Mouse (Mus musculus): ENCODE results near the gene Zbtb43.
A peak's percentile ranks its signal among the peaks of the same experiment; 100 is the strongest.

Zbtb43 gene

GRCm38 (mm10) chr2:33452721-33453120 is 15.6 kb downstream of the Zbtb43 start:
- DNase-seq: peak; percentile 13

GRCm38 (mm10) chr2:33452140-33452539 is 16.2 kb downstream of the Zbtb43 start:
- peak; percentile 73 for DNase-seq

GRCm38 (mm10) chr2:33451038-33451978 is 17.1 kb downstream of the Zbtb43 start:
- DNase-seq: peak; percentile 17

- no peak for DNase-seq
Observed at GRCm38 (mm10) chr2:33449119-33449873, 19.1 kb downstream of the Zbtb43 start.

GRCm38 (mm10) chr2:33446796-33447195 is 21.6 kb downstream of the Zbtb43 start:
- no peak for DNase-seq

GRCm38 (mm10) chr2:33445741-33446140 is 22.6 kb downstream of the Zbtb43 start:
- no peak for DNase-seq

DNA sequence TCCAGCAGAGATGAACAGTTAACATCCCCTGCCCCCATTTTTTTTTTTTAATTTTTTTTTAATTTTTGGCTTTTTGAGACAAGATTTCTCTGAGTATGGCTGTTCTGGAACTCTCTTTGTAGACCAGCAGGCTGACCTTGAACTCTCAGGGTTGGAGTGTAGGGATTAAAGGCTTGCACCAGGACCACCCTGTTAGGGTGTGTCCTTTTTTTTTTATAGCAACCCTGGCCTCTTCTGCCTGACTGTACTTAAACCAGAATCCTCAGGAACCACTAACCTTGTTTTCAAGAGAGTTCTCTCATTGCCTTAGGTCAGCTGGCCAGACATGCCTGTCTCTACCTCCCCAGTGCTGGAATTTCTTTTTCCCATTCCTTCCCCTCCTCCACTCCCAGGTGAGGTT is 23.5 kb downstream of the Zbtb43 start:
- no peak for DNase-seq

- DNase-seq: peak; percentile 96
Observed at GRCm38 (mm10) chr2:33444358-33444757, 24.0 kb downstream of the Zbtb43 start.

DNA sequence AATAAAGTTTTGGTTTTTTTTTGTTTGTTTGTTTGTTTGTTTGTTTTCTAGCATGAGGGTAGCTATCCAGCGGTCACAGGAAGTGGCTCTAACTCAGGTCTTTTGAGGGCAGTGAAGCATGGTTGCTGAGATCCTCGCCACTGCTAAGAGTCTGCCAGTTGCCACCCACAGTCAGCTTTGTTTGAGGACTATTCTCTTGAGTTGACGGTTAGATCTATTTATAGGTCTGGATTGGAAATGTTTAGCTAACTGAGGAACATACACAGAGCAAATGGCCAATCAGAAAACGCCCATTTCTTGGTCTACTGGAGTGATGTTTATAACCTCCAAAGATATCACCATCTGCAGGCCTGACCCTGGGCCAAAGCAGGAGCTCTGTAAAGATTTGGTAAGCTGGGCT is 25.7 kb downstream of the Zbtb43 start:
- DNase-seq: no peak

- no peak for DNase-seq
Observed at GRCm38 (mm10) chr2:33440893-33441292, 27.5 kb downstream of the Zbtb43 start.

DNA sequence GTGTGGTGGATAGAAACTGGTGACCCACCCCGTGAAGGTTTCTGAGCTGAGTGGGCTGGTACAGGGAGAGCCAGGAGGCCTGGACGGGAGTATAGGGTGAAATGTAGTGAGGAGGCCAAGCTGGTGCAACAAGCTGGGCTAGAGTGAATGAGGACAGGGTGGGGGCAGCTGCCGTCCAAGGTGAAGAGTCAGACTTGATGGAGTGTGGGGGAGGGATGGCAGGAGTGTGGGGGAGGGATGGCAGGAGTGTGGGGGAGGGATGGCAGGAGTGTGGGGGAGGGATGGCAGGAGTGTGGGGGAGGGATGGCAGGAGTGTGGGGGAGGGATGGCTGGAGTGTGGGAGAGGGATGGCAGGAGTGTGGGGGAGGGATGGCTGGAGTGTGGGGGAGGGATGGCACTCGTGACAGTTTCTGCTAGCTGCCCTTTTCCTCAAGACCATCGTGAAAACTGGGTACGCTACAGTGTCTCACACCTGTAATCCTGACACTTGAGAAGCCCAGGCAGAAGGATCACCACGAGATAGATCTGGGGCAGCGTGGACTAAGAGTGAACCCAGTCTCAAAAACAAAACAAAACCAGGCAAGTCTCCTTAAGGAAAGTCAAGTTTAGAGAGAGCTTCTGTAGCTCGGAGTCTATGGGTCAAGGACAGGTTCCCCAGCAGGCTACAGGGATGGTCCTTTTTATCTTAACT is 28.2 kb downstream of the Zbtb43 start:
- DNase-seq: no peak

DNA sequence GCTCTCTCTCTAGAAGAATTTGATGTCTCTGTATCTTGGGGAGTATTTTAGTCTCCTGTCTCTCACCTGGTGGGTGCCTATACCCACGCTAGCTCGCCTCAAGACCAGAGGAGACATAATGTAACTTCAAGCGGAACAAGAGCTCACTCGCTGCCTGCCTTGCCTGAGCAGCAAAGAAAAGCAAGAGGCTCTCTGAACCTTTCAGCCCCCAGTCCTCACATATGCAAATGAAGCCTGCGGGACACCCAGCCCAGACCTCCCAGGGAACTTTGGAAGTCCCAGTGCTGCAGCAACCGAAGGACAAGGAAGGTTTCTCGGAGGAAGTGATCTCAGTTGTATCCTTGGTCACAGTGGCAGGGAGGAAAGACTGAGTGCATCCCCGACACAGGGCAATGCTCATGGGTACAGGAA is 28.9 kb downstream of the Zbtb43 start:
- no peak for DNase-seq

- DNase-seq: no peak
Observed at GRCm38 (mm10) chr2:33438377-33438776, 30.0 kb downstream of the Zbtb43 start.

GRCm38 (mm10) chr2:33437184-33437583 is 31.2 kb downstream of the Zbtb43 start:
- no peak for DNase-seq

- peak; percentile 54 for DNase-seq
Observed at GRCm38 (mm10) chr2:33436035-33436580, 32.3 kb downstream of the Zbtb43 start.

DNA sequence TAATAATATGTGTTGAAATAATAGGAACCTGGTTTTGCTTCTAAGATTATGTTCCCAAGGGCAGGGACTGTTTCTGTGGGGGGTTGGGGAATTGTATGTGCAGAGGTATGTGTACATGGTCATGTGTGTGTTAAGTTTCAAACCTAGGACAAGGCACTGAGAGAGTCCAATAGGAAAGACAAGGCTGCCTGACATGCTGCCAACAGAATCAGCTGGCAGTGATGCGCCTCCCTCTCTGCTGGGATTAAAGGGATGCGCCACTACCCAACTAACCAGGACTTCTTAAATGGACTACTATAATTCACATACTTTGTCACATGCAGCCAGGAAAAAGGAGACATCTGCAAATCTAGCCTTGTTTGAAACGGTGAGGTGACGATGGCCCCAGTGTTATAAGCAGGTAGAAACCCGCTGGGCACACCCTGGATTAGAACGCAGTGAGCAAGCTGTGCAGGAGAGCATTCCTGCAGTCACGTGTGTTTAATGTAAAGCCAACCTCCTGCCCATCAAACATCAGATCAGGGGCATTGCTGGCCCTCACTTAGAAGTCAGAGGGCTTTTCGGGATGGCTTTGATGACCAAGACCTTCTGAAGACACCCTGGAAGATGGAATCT is 33.2 kb downstream of the Zbtb43 start:
- DNase-seq: no peak

DNA sequence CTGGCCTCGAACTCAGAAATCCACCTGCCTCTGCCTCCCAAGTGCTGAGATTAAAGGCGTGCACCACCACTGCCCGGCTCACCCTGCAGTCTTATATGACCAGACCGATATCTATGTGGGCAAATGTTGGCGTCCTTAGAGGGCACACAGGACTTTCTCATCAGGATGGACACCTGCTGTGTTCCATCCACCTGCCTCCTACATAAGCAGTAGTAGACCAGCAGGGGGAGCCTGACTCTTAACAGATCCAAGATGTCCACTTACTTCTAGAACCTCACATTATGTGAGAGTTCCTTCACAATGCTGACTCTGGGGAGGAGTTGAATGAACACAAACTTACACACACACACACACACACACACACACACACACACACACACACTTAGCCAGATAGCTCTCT is 35.5 kb downstream of the Zbtb43 start:
- DNase-seq: peak; percentile 90

DNA sequence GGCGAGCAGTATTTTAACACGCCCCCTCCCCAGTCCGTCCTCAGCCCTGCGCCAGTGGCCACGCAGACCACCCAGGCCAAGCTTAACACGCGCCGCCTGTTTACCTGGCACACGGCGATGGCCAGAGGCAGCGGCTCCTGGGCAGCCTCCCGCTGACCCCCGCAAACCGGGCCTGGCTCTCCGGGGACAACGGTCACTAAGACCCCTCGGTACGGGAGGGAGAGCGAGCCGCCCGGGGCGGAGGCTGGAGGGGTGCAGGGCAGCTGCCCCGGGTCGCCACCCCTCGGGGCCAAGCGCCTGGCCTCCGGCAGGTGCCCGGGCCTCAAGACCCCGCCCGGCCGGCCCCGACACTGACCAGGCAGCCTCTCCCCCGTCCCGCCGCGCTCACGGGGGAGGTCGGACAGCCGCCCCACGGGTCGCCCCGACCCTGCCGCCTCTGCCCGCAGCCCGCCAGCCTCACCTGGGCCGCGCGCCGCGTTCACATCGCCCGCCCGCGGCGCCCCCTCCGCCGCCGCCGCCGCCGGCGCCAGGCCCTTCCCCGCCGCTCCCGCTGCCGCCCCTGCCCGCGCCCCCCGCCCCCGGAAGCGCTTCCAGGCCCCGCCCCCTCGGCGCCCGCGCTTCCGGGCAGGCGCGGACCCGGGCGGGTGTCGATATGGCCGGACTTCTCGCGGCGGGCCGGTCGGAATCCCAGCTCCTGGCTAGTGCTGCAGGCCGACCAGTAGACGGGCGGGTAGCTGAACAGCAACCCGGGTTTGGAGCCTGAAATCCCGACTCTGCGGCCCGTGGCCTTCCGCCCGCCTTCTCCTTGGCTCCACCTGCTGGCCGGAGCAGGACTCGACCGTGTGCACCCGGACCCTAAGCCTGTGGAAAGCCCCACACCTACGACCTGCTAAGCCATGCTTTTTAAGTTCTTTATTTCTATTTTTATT is 37.3 kb downstream of the Zbtb43 start, which contains the start of gene Zbtb34:
Gene Zbtb34 (minus strand): TSS at position 554 of the 929 bp plus-strand sequence.
- peak; percentile 61 for DNase-seq

- DNase-seq: peak; percentile 52
Observed at GRCm38 (mm10) chr2:33430081-33430770, 38.1 kb downstream of the Zbtb43 start.

- peak; percentile 69 for DNase-seq
Observed at GRCm38 (mm10) chr2:33429339-33429738, 39.0 kb downstream of the Zbtb43 start.
